Mouse (Mus musculus) testis, adult 2 months (tissue): Measurements from ENCODE around the gene Dirc2.

Source experiments
- CTCF ChIP-seq: fragments of 200-500 bp; IDR thresholded peaks from 2 replicates; pipeline ENCODE4 v1.5.1; 2012; ENCODE audit warnings: low read depth, mild to moderate bottlenecking, inconsistent platforms, low read length, moderate library complexity; ENCODE audit not compliant: control insufficient read depth, insufficient read depth, insufficient replicate concordance
- POLR2A ChIP-seq: fragments of 200-500 bp; IDR thresholded peaks from 2 replicates; pipeline ENCODE4 v1.6.1; 2012; ENCODE audit warnings: low read depth, mild to moderate bottlenecking, inconsistent platforms, low read length, moderate library complexity; ENCODE audit not compliant: control insufficient read depth

GRCm38 (mm10) chr16:35813119-35813518 lies 44.0 kb upstream of the Dirc2 start:
- TF ChIP-seq CTCF (no peak), POLR2A (no peak)
